Mouse (Mus musculus): ENCODE results near the gene Chpf.

Gene Chpf

GRCm38 (mm10) chr1:75499441-75499840 lies 20.3 kb upstream of the Chpf start:
- DNase-seq (ENCODE audit: low read depth in 1 of 2, low spot score in 2 of 2): no peak

GRCm38 (mm10) chr1:75498897-75499296 lies 19.8 kb upstream of the Chpf start:
- DNase-seq (ENCODE audit: low read depth in 1 of 2, low spot score in 2 of 2): no peak

GRCm38 (mm10) chr1:75494878-75495548 lies 15.9 kb upstream of the Chpf start:
- no peak for DNase-seq (ENCODE audit: low read depth in 1 of 2, low spot score in 2 of 2)

- no peak for DNase-seq (ENCODE audit: low read depth in 1 of 2, low spot score in 2 of 2)
Measured at GRCm38 (mm10) chr1:75492579-75493170, 13.6 kb upstream of the Chpf start.

- DNase-seq (ENCODE audit: low read depth in 1 of 2, low spot score in 2 of 2): no peak
Measured at GRCm38 (mm10) chr1:75490785-75491551, 11.9 kb upstream of the Chpf start.

GRCm38 (mm10) chr1:75487405-75488161 lies 8.5 kb upstream of the Chpf start:
- DNase-seq (ENCODE audit: low read depth in 1 of 2, low spot score in 2 of 2): no peak

- DNase-seq (ENCODE audit: low read depth in 1 of 2, low spot score in 2 of 2): no peak
Measured at GRCm38 (mm10) chr1:75487040-75487404, 7.9 kb upstream of the Chpf start.

GRCm38 (mm10) chr1:75486561-75486960 lies 7.5 kb upstream of the Chpf start:
- no peak for DNase-seq (ENCODE audit: low read depth in 1 of 2, low spot score in 2 of 2)

- DNase-seq (ENCODE audit: low read depth in 1 of 2, low spot score in 2 of 2): no peak
Measured at GRCm38 (mm10) chr1:75480735-75481134, 1.6 kb upstream of the Chpf start.

- no peak for DNase-seq (ENCODE audit: low read depth in 1 of 2, low spot score in 2 of 2)
Measured at GRCm38 (mm10) chr1:75480036-75480435, 929 bp upstream of the Chpf start.

GRCm38 (mm10) chr1:75479635-75479989 lies 505 bp upstream of the Chpf start:
- no peak for DNase-seq (ENCODE audit: low read depth in 1 of 2, low spot score in 2 of 2)

GRCm38 (mm10) chr1:75478497-75478896 lies 610 bp downstream of the Chpf start:
- no peak for DNase-seq (ENCODE audit: low read depth in 1 of 2, low spot score in 2 of 2)

- DNase-seq (ENCODE audit: low read depth in 1 of 2, low spot score in 2 of 2): no peak
Measured at GRCm38 (mm10) chr1:75477966-75478290, 1.2 kb downstream of the Chpf start.

- peak in 1 of 2 experiments; percentile 26 for DNase-seq (ENCODE audit: low read depth in 1 of 2, low spot score in 2 of 2)
Measured at GRCm38 (mm10) chr1:75477264-75477965, 1.7 kb downstream of the Chpf start.

GRCm38 (mm10) chr1:75476441-75476840 lies 2.7 kb downstream of the Chpf start:
- no peak for DNase-seq (ENCODE audit: low read depth in 1 of 2, low spot score in 2 of 2)

GRCm38 (mm10) chr1:75469287-75469825 lies 9.8 kb downstream of the Chpf start:
- DNase-seq (ENCODE audit: low read depth in 1 of 2, low spot score in 2 of 2): no peak

- DNase-seq (ENCODE audit: low read depth in 1 of 2, low spot score in 2 of 2): peak in 1 of 2 experiments; percentile 25
Measured at GRCm38 (mm10) chr1:75467215-75467927, 11.7 kb downstream of the Chpf start.

- DNase-seq (ENCODE audit: low read depth in 1 of 2, low spot score in 2 of 2): no peak
Measured at GRCm38 (mm10) chr1:75463652-75464204, 15.4 kb downstream of the Chpf start.

GRCm38 (mm10) chr1:75462636-75463035 lies 16.5 kb downstream of the Chpf start:
- DNase-seq (ENCODE audit: low read depth in 1 of 2, low spot score in 2 of 2): no peak

- DNase-seq (ENCODE audit: low read depth in 1 of 2, low spot score in 2 of 2): no peak
Measured at GRCm38 (mm10) chr1:75460297-75460696, 18.8 kb downstream of the Chpf start.

Measured in monocyte, adult 2 months (primary cell).